ENCODE assay signal across 13 mouse cellular contexts in the genomic region with DNA sequence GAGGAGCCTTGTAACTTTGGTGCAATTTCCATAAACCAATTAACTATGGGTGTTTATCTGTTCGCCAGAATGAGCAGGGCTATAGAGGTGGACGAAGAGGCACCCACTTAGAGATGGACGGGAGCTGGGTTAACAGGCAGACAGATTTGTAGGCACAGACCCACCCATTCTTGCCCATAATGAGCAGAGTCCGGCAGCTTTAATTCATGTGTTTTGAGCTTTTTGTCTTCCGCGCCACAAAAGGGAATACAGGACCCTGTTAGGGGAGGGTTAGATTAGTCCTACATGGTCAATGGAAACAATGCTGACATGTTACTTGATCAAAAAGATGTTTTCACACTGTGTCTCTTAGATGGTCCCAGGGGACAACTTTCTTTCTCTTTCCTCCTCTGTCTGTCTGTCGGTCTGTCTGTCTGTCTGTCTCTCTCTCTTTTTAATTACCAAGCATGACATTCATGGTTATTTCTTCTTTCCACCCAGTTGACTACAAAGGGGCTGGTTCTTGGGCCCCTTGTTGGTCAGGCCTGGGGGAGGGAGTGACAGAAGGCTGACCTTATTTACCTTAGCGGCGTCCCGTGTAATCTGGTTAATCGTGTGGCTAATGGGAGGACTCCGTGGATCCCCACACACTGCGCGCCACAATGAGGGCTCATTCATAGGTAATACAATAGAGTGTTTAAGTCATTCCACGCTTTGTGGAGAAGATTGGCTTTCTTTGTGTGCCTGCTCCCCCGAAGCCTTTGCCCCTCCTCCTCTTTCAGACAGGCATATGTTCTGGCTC.
A peak's percentile ranks its signal among the peaks of the same experiment; 100 is the strongest.
DNase-seq lines count a peak whose midpoint lies in the region; ATAC-seq lines count a peak whose summit lies in the region.
"Had no signal": no experiment of that assay in that cellular context is flagged by ENCODE, and none has a peak within 500 bp of the region (broad histone marks: within the 10 kb centered on the region; RNA-seq: fewer than 3 reads in every experiment).

No protein-coding gene starts in this region.

- intact Hi-C loops in gastrocnemius, postnatal 14 days (cut with DNase I; ENCODE audit: low total_unique reads), result no loop called here

- H3K4me2 ChIP-seq in embryonic facial prominence, embryonic 14.5 days (ENCODE audit: low read depth, low read length), result peak overlapping the region; percentile 49
- peak overlapping the region; percentile 49 for H3K4me2 ChIP-seq in hindbrain, embryonic 14.5 days (replicated peaks)
- peak overlapping the region; percentile 36 for H3K4me2 ChIP-seq in neural tube, embryonic 11.5 days (ENCODE audit: low read depth)
- H3K4me2 ChIP-seq: lung, embryonic 14.5 days had no signal

- WGBS in embryonic facial prominence, embryonic 14.5 days, result 33% methylated on average over 16 of the region's 16 CpGs
- WGBS in hindbrain, embryonic 14.5 days, result 14% methylated on average over 16 of the region's 16 CpGs
- 30% methylated on average over 16 of the region's 16 CpGs for WGBS in neural tube, embryonic 11.5 days

- peak; percentile 88 for DNase-seq in embryo, embryonic 10.5 days (ENCODE audit: low spot score)
- DNase-seq in embryonic facial prominence, embryonic 14.5 days (ENCODE audit: low spot score), result peak; percentile 50
- DNase-seq in hindbrain, embryonic 14.5 days (ENCODE audit: low spot score), result no peak
- peak; percentile 85 for DNase-seq in neural tube, embryonic 11.5 days (ENCODE audit: low spot score)
- DNase-seq in thymus, postnatal 14 days, result no peak
- no peak for DNase-seq in frontal cortex, adult 2 months (ENCODE audit: extremely low spot score in 1 of 2, low spot score in 1 of 2)
- no peak for DNase-seq in gastrocnemius, postnatal 14 days
- no peak for DNase-seq in yolk sac, embryonic 10.5 days (ENCODE audit: low spot score)
- DNase-seq: lung, embryonic 14.5 days; thymus, adult 2 months had no signal

- no peaks in the 10 kb centered on the region for H3K9me3 ChIP-seq in embryonic facial prominence, embryonic 14.5 days (ENCODE audit: control insufficient read depth, low read length)
- H3K9me3 ChIP-seq in hindbrain, embryonic 14.5 days (ENCODE audit: control insufficient read depth, low read length), result no peaks in the 10 kb centered on the region
- H3K9me3 ChIP-seq in neural tube, embryonic 11.5 days (ENCODE audit: control insufficient read depth, low read length), result no peaks in the 10 kb centered on the region
- H3K9me3 ChIP-seq: limb, embryonic 10.5 days had no signal

- H3K27me3 ChIP-seq in embryonic facial prominence, embryonic 14.5 days (replicated peaks; ENCODE audit: control insufficient read depth, insufficient read depth, low read length), result no peaks in the 10 kb centered on the region
- H3K27me3 ChIP-seq in hindbrain, embryonic 14.5 days (ENCODE audit: control insufficient read depth, insufficient read depth, low read length), result peaks cover 72% of the 10 kb centered on the region
- peaks cover 13% of the 10 kb centered on the region; the same call in 1 of the 2 replicates for H3K27me3 ChIP-seq in neural tube, embryonic 11.5 days (ENCODE audit: control insufficient read depth, insufficient read depth, low read length)

- peak; percentile 75 for ATAC-seq in embryonic facial prominence, embryonic 14.5 days (ENCODE audit: low read depth)
- ATAC-seq in hindbrain, embryonic 14.5 days (ENCODE audit: low FRiP score), result peak; percentile 88
- peak; percentile 97 for ATAC-seq in neural tube, embryonic 11.5 days (ENCODE audit: insufficient read depth, low FRiP score, low TSS enrichment)
- ATAC-seq: inflammation-experienced regulatory T-cells, adult 6 months had no signal

- 0 out of 2 replicates have a peak, but pooled peaks cover 6% of the 10 kb centered on the region for H3K4me1 ChIP-seq in embryonic facial prominence, embryonic 14.5 days (ENCODE audit: control insufficient read depth, insufficient read depth, low read length)
- peaks cover 11% of the 10 kb centered on the region for H3K4me1 ChIP-seq in hindbrain, embryonic 14.5 days (replicated peaks; ENCODE audit: control insufficient read depth, insufficient read depth, low read length)
- 0 out of 2 replicates have a peak, but pooled peaks cover 2% of the 10 kb centered on the region for H3K4me1 ChIP-seq in neural tube, embryonic 11.5 days (ENCODE audit: control insufficient read depth, insufficient read depth, low read length)

- H3K4me3 ChIP-seq in embryonic facial prominence, embryonic 14.5 days (ENCODE audit: low read depth, low read length), result 0 out of 2 replicates have a peak overlapping the region, but pooled peaks have one; percentile 6
- peak overlapping the region; percentile 16 for H3K4me3 ChIP-seq in hindbrain, embryonic 14.5 days (replicated peaks; ENCODE audit: low read length)
- H3K4me3 ChIP-seq in neural tube, embryonic 11.5 days (ENCODE audit: low read depth, low read length), result 0 out of 2 replicates have a peak overlapping the region, but pooled peaks have one; percentile 2
- H3K4me3 ChIP-seq: layer of hippocampus, adult 2 months; limb, embryonic 10.5 days had no signal

- no peak overlapping the region for H3K27ac ChIP-seq in embryonic facial prominence, embryonic 14.5 days (replicated peaks; ENCODE audit: low read depth, low read length)
- no peak overlapping the region for H3K27ac ChIP-seq in hindbrain, embryonic 14.5 days
- no peak overlapping the region for H3K27ac ChIP-seq in neural tube, embryonic 11.5 days (ENCODE audit: low read depth, low read length)
- H3K27ac ChIP-seq: layer of hippocampus, adult 2 months; limb, embryonic 10.5 days had no signal

- no peak overlapping the region for H3K9ac ChIP-seq in embryonic facial prominence, embryonic 14.5 days (ENCODE audit: low read depth, low read length)
- H3K9ac ChIP-seq in hindbrain, embryonic 14.5 days, result peak overlapping the region; percentile 16; the same call in 1 of the 2 replicates
- peak overlapping the region; percentile 14; the same call in 1 of the 2 replicates for H3K9ac ChIP-seq in neural tube, embryonic 11.5 days (ENCODE audit: low read length)
- H3K9ac ChIP-seq: lung, embryonic 14.5 days had no signal

- H3K36me3 ChIP-seq in embryonic facial prominence, embryonic 14.5 days (ENCODE audit: control insufficient read depth, insufficient read depth, low read length), result no peaks in the 10 kb centered on the region
- H3K36me3 ChIP-seq in hindbrain, embryonic 14.5 days (replicated peaks; ENCODE audit: control insufficient read depth, insufficient read depth), result no peaks in the 10 kb centered on the region
- H3K36me3 ChIP-seq in neural tube, embryonic 11.5 days (ENCODE audit: control insufficient read depth, insufficient read depth, low read length), result no peaks in the 10 kb centered on the region
- H3K36me3 ChIP-seq: limb, embryonic 10.5 days had no signal

Comparison
In these comparisons a context has a peak if more than half of its experiments do, and no peak if none do; other contexts are left out.
1. DNase-seq: peak in embryo, embryonic 10.5 days (single experiment), embryonic facial prominence, embryonic 14.5 days (single experiment) and neural tube, embryonic 11.5 days (single experiment); none in hindbrain, embryonic 14.5 days (single experiment), thymus, postnatal 14 days (single experiment), frontal cortex, adult 2 months (0 of 2), gastrocnemius, postnatal 14 days (single experiment) and yolk sac, embryonic 10.5 days (single experiment).
2. Peak in every context shown above with its lines, with median percentiles within 50 percentile points of each other: ATAC-seq, H3K4me2 ChIP-seq and H3K4me3 ChIP-seq.